Mouse (Mus musculus) bone marrow, adult 2 months (tissue): Measurements from ENCODE around the gene Agl. TPM values are rescaled to one million over a fixed set of nuclear protein-coding genes. Genes with fewer than 3 reads are reported as not detected.

Source experiments
- H3K27ac ChIP-seq: fragments of 200-500 bp; 2 replicates; pipeline ENCODE4 v1.5.1; 2012; ENCODE audit warnings: low read depth, mild to moderate bottlenecking, control low read depth, inconsistent platforms, low read length; ENCODE audit not compliant: control insufficient read depth, poor library complexity, insufficient read depth
- H3K4me1 ChIP-seq: fragments of 200-500 bp; 2 replicates; pipeline ENCODE4 v1.6.1; 2011; ENCODE audit warnings: low read length; ENCODE audit not compliant: control insufficient read depth, insufficient read depth
- H3K4me3 ChIP-seq: fragments of 200-500 bp; replicated peaks from 2 replicates; pipeline ENCODE3; 2011; ENCODE audit warnings: mild to moderate bottlenecking, low read depth, low read length, control low read depth; ENCODE audit not compliant: control insufficient read depth
- CTCF ChIP-seq: fragments of 200-500 bp; IDR thresholded peaks from 2 replicates; pipeline ENCODE4 v1.5.1; 2011; ENCODE audit warnings: low read length, control low read depth; ENCODE audit not compliant: control insufficient read depth, insufficient read depth
- POLR2A ChIP-seq: fragments of 200-500 bp; IDR thresholded peaks from 2 replicates; pipeline ENCODE4 v1.6.1; 2011; ENCODE audit warnings: low read depth, mild to moderate bottlenecking, control low read depth, low read length, borderline replicate concordance; ENCODE audit not compliant: control insufficient read depth
- whole genome bisulfite sequencing: fragments of 180-500 bp; shearing (Covaris S2); methylation state at CpG from one replicate; pipeline ENCODE4 v1.1.7; 2018; 5-methylcytosine and 5-hydroxymethylcytosine counted together
- polyA plus RNA-seq: library from polyadenylated mRNA; stranded (reverse); fragments of >200 nt; gene quantifications from 2 replicates; pipeline ENCODE4 v1.2.4, GENCODE M21; 2011; ENCODE audit warnings: low replicate concordance; ENCODE audit not compliant: missing spikeins, insufficient read depth, insufficient read length

Gene Agl
- polyA plus RNA-seq, 1 experiment, result 4.7 TPM

DNA sequence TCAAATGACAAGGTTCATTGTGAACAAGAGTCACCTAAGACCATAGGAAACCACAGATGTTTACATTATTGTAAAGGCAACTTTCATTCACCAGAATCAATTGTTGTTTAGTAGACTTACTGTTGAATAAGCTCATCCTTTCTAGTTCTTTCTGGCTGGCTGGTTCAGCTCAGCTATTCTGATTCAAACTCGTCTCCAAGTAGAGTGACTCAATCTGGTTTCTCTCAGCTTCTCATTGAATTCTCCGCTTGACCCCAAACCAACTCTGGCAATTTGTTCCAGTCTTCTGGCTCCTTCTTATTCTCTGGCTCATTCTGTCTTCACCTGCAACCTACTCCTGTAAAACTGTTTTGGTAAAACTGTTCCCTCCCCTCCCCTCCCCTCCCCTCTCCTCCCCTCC lies 33.3 kb upstream of the Agl start:
- no peak for TF ChIP-seq CTCF
- TF ChIP-seq POLR2A, result no peak
- Histone ChIP-seq H3K4me3 (no peak overlapping the region), H3K4me1 (no peaks in the 10 kb centered on the region; the same call in 1 of the 2 replicates), H3K27ac (no peak overlapping the region)
- 79% methylated on average over 2 of the region's 2 CpGs for WGBS

DNA sequence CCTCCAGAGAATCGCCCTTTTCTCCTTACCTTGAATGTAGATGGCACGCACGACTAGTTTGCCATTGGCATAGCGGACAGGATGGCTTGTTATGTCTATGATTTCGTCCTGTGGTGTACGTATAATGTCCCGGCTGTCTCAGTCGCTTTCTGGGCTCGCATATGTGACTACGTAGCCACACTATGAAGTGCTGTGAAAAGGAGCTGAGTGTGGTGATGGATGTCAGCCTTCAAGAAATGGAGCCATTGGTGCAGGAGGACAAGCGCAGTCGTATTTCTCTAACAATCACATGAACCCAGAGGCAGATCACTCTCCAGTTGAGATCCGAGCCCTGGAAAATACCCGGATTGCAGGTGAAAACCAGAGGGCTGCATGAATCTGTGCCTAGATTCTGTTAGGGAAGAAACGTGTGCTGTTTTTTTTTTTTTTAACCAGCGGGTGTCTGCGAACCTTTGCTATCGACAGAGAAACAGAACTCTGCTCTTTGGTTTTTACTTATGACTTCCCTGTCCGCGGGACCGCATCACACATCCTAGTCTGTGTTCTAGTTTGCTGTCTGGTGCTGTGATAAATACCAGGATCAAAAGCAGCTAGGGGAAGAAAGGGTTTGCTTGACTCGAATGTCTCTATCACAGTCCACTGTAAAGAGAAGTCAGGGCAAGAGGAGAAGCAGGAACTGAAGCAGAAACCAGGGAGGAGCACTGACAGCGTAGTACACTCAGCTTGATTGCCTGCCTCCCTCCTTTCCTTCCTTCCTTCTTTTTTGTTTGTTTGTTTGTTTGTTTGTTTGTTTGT lies 28.9 kb upstream of the Agl start:
- H3K4me3 ChIP-seq, result no peak overlapping the region
- no peaks in the 10 kb centered on the region for H3K4me1 ChIP-seq
- WGBS, result 75% methylated on average over 23 of the region's 23 CpGs
- no peak for TF ChIP-seq POLR2A
- H3K27ac ChIP-seq, result no peak overlapping the region

DNA sequence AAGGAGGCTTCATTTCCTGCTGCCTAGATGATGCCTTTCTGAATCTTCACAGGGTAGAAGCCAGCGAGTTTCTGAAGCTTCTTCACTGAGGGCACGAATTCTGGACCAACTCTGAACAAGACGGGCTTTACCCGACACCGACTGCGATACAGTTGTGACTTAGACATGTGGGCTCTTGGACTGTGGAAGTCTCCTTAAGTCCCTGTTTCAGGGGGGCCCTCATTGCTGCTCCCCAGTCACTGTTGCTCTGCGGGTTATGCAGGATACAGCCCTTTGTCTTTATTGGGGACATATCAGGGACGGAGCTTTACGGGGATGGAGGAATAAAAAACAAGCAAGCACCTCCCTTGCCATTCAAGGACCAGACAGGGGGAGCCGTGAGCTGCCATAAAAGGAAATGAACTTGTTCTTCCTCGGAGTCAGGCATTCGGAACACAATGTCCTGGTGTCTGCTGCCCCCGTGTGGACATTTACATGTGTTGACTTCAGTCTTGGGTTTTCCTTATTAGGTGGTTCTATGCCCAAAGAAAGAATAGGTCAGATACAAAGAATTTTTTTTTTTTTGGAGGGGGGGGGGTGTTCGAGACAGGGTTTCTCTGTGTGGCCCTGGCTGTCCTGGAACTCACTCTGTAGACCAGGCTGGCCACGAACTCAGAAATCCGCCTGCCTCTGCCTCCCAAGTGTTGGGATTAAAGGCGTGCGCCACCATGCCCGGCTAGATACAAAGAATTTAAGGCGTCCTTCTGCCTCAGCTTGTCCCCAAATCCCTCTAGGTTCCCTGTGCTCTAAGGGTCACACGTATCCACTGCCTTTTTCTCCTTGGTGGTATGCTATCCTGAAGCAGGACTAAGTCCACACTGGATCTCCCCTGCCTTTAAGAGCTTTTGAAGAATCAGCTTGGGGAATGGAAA lies 28.1 kb upstream of the Agl start:
- Histone ChIP-seq H3K4me1 (no peaks in the 10 kb centered on the region), H3K27ac (no peak overlapping the region), H3K4me3 (peak overlapping the region; percentile 21)
- 23% methylated on average over 21 of the region's 21 CpGs for WGBS
- TF ChIP-seq CTCF (peak; percentile 91), POLR2A (no peak)

GRCm38 (mm10) chr3:116835350-116835749 lies 27.4 kb upstream of the Agl start:
- no peaks in the 10 kb centered on the region for H3K4me1 ChIP-seq
- no peak overlapping the region for H3K4me3 ChIP-seq
- no peak overlapping the region for H3K27ac ChIP-seq
- TF ChIP-seq POLR2A (no peak), CTCF (no peak)
- WGBS, result 31% methylated on average over 4 of the region's 4 CpGs

GRCm38 (mm10) chr3:116834241-116834640 lies 26.3 kb upstream of the Agl start:
- no peak for TF ChIP-seq POLR2A
- no peak for TF ChIP-seq CTCF
- H3K27ac ChIP-seq, result no peak overlapping the region
- 89% methylated on average over 6 of the region's 6 CpGs for WGBS
- H3K4me1 ChIP-seq, result no peaks in the 10 kb centered on the region
- H3K4me3 ChIP-seq, result no peak overlapping the region

DNA sequence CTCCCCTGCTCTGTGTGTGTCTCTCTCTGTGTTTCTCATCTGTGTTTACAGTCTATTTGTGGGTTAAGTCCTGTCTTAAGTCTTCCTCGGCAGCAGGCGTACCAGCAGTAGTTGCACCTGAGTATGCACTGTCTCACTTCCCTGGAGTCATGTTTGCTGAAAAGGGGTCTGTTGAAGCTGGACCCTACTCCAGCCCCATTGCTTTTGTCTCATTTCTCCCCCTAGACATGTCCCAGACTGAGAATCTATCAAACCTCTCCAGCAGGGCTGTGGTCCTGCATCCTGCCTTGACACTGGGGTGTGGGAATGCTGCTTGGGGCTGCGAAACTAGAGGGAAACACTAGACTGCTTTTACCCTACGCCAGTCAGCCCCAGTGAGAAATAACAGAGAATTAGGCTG lies 25.5 kb upstream of the Agl start:
- 81% methylated on average over 4 of the region's 4 CpGs for WGBS
- H3K4me1 ChIP-seq, result no peaks in the 10 kb centered on the region
- no peak overlapping the region for H3K4me3 ChIP-seq
- TF ChIP-seq CTCF (no peak), POLR2A (no peak)
- H3K27ac ChIP-seq, result no peak overlapping the region

- Histone ChIP-seq H3K27ac (no peak overlapping the region), H3K4me3 (no peak overlapping the region), H3K4me1 (peaks cover 1% of the 10 kb centered on the region; the same call in 1 of the 2 replicates)
- TF ChIP-seq CTCF (no peak), POLR2A (no peak)
- 78% methylated on average over 7 of the region's 7 CpGs for WGBS
Observed at GRCm38 (mm10) chr3:116832526-116833310, 24.8 kb upstream of the Agl start.
